Mouse (Mus musculus) ES-Bruce4 (cell line): Measurements from ENCODE around the gene Fli1.

Experiments
- CTCF ChIP-seq: IDR thresholded peaks from one replicate; pipeline ENCODE4 v1.8.1; 2011; ENCODE audit warnings: low read depth, low read length
- POLR2A ChIP-seq: IDR thresholded peaks from one replicate; pipeline ENCODE4 v1.8.1; 2011; ENCODE audit warnings: low read length; ENCODE audit not compliant: insufficient read depth

DNA sequence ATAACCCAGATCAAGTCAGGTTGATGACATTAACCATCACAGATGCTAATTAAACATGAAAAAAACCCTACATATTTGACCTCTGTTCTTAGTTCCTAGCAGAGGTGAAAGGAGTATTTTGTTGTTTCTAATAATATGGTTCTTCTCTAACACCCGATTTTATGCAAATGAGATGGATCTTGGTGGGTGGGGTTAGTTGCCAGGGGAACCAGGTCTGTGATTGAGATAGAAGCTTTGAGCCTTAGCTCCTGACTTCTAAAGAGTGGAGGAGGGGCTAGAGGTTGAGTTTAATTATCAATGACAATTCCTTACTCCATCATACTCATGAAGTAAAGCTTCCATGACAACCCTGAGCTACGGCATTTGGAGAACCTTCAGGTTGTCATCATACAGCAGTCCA is 35.8 kb upstream of the Fli1 start:
- TF ChIP-seq CTCF (no peak), POLR2A (no peak)
